Mouse (Mus musculus): ENCODE results near the gene Klk13. TPM values are rescaled to one million over a fixed set of nuclear protein-coding genes. Genes with fewer than 3 reads are reported as not detected.

Klk13 gene
- polyA plus RNA-seq, 1 experiment from 2014 or later, result 0.17 TPM

- no peak for ATAC-seq (replicated peaks; ENCODE audit: extremely low read depth, insufficient read depth, low FRiP score)
- Histone ChIP-seq H3K27ac (ENCODE audit: low read length) (no peak overlapping the region), H3K36me3 (ENCODE audit: control insufficient read depth, insufficient read depth) (no peaks in the 10 kb centered on the region), H3K9me3 (replicated peaks; ENCODE audit: control insufficient read depth, low read length) (no peaks in the 10 kb centered on the region), H3K9ac (ENCODE audit: low read length) (no peak overlapping the region), H3K4me3 (ENCODE audit: low read length) (no peak overlapping the region), H3K4me1 (ENCODE audit: control insufficient read depth, insufficient read depth, low read length) (no peaks in the 10 kb centered on the region), H3K27me3 (ENCODE audit: control insufficient read depth, insufficient read depth, low read length) (no peaks in the 10 kb centered on the region), H3K4me2 (ENCODE audit: low read depth, low read length) (no peak overlapping the region)
- WGBS, result 54% methylated on average over 7 of the region's 7 CpGs
These were observed 63.1 kb downstream of the Klk13 start for GRCm38 (mm10) chr7:43775311-43776057.

GRCm38 (mm10) chr7:43776506-43776905 is 64.1 kb downstream of the Klk13 start:
- no peak for ATAC-seq (replicated peaks; ENCODE audit: extremely low read depth, insufficient read depth, low FRiP score)
- Histone ChIP-seq H3K4me3 (ENCODE audit: low read length) (no peak overlapping the region), H3K4me1 (ENCODE audit: control insufficient read depth, insufficient read depth, low read length) (no peaks in the 10 kb centered on the region), H3K4me2 (ENCODE audit: low read depth, low read length) (no peak overlapping the region), H3K9me3 (replicated peaks; ENCODE audit: control insufficient read depth, low read length) (no peaks in the 10 kb centered on the region), H3K9ac (ENCODE audit: low read length) (no peak overlapping the region), H3K36me3 (ENCODE audit: control insufficient read depth, insufficient read depth) (no peaks in the 10 kb centered on the region), H3K27ac (ENCODE audit: low read length) (no peak overlapping the region), H3K27me3 (ENCODE audit: control insufficient read depth, insufficient read depth, low read length) (no peaks in the 10 kb centered on the region; the same call in 1 of the 2 replicates)
- WGBS, result 86% methylated on average over 5 of the region's 5 CpGs

Other genes with a start within 250 kb of the Klk13 start
- 3.4 and 4.2 TPM in 2 replicates for gene Vsig10l, start 249.4 kb upstream of the Klk13 start, polyA plus RNA-seq (2015; fragmentation: Nextera tagmentation; extraction: Ambion mirVana)
- 0.06 TPM in 1 of 2 replicates, not detected in the other for gene Iglon5, start 222.5 kb upstream of the Klk13 start, polyA plus RNA-seq (2015; fragmentation: Nextera tagmentation; extraction: Ambion mirVana)
- not detected in 2 replicates for gene 4931406B18Rik, start 206.6 kb upstream of the Klk13 start, polyA plus RNA-seq (2015; fragmentation: Nextera tagmentation; extraction: Ambion mirVana)
- gene Cd33, start 168.1 kb upstream of the Klk13 start, polyA plus RNA-seq (2015; fragmentation: Nextera tagmentation; extraction: Ambion mirVana), result 0.51 and 0.85 TPM in 2 replicates
- 1.3 and 2.0 TPM in 2 replicates for gene Zfp658, start 150.3 kb upstream of the Klk13 start, polyA plus RNA-seq (2015; fragmentation: Nextera tagmentation; extraction: Ambion mirVana)
- 7.4 TPM in 2 replicates for gene Zfp719, start 133.0 kb upstream of the Klk13 start, polyA plus RNA-seq (2015; fragmentation: Nextera tagmentation; extraction: Ambion mirVana)
- not detected in 2 replicates for gene Zfp819, start 105.4 kb upstream of the Klk13 start, polyA plus RNA-seq (2015; fragmentation: Nextera tagmentation; extraction: Ambion mirVana)
- gene Ceacam18, start 77.9 kb upstream of the Klk13 start, polyA plus RNA-seq (2015; fragmentation: Nextera tagmentation; extraction: Ambion mirVana), result 0.09 TPM in 1 of 2 replicates, not detected in the other
- gene Siglece, start 52.4 kb upstream of the Klk13 start, polyA plus RNA-seq (2015; fragmentation: Nextera tagmentation; extraction: Ambion mirVana), result 0.62 and 0.71 TPM in 2 replicates
- 7.2 and 7.6 TPM in 2 replicates for gene Ctu1, start 40.6 kb upstream of the Klk13 start, polyA plus RNA-seq (2015; fragmentation: Nextera tagmentation; extraction: Ambion mirVana)
- not detected in 2 replicates for gene Klk14, start 22.1 kb upstream of the Klk13 start, polyA plus RNA-seq (2015; fragmentation: Nextera tagmentation; extraction: Ambion mirVana)
- not detected in 2 replicates for gene Klk12, start 56.3 kb downstream of the Klk13 start, polyA plus RNA-seq (2015; fragmentation: Nextera tagmentation; extraction: Ambion mirVana)
- 0.19 and 0.25 TPM in 2 replicates for gene Klk11, start 62.0 kb downstream of the Klk13 start, polyA plus RNA-seq (2015; fragmentation: Nextera tagmentation; extraction: Ambion mirVana)
- 1.6 and 1.7 TPM in 2 replicates for gene Klk10, start 68.5 kb downstream of the Klk13 start, polyA plus RNA-seq (2015; fragmentation: Nextera tagmentation; extraction: Ambion mirVana)
- 0.09 and 0.10 TPM in 2 replicates for gene Klk9, start 79.3 kb downstream of the Klk13 start, polyA plus RNA-seq (2015; fragmentation: Nextera tagmentation; extraction: Ambion mirVana)
- 22.1 and 23.0 TPM in 2 replicates for gene Klk8, start 85.0 kb downstream of the Klk13 start, polyA plus RNA-seq (2015; fragmentation: Nextera tagmentation; extraction: Ambion mirVana)
- gene Klk7, start 98.7 kb downstream of the Klk13 start, polyA plus RNA-seq (2015; fragmentation: Nextera tagmentation; extraction: Ambion mirVana), result 0.12 TPM in 1 of 2 replicates, not detected in the other
- gene Klk6, start 111.9 kb downstream of the Klk13 start, polyA plus RNA-seq (2015; fragmentation: Nextera tagmentation; extraction: Ambion mirVana), result not detected in 2 replicates
- not detected in 2 replicates for gene Klk5, start 129.4 kb downstream of the Klk13 start, polyA plus RNA-seq (2015; fragmentation: Nextera tagmentation; extraction: Ambion mirVana)
- gene Klk4, start 168.6 kb downstream of the Klk13 start, polyA plus RNA-seq (2015; fragmentation: Nextera tagmentation; extraction: Ambion mirVana), result 0.11 and 0.15 TPM in 2 replicates
- gene Klk15, start 221.2 kb downstream of the Klk13 start, polyA plus RNA-seq (2015; fragmentation: Nextera tagmentation; extraction: Ambion mirVana), result not detected in 2 replicates
- gene Klk1b8, start 238.1 kb downstream of the Klk13 start, polyA plus RNA-seq (2015; fragmentation: Nextera tagmentation; extraction: Ambion mirVana), result not detected in 2 replicates

Data from heart, embryonic 16.5 days (tissue).